Mouse (Mus musculus): Measurements from ENCODE around the gene Nebl. TPM values are rescaled to one million over a fixed set of nuclear protein-coding genes. Genes with fewer than 3 reads are reported as not detected.

The Nebl gene
- polyA plus RNA-seq (2015; fragmentation: Nextera tagmentation; extraction: Ambion mirVana): 7.8 and 8.7 TPM in 2 replicates

GRCm38 (mm10) chr2:17730957-17731830 is at the start of gene Nebl:
Gene Nebl (minus strand): TSS chr2:17731464.
- Histone ChIP-seq H3K4me1 (peaks cover 19% of the 10 kb centered on the region), H3K27me3 (peaks cover 17% of the 10 kb centered on the region; the same call in 1 of the 2 replicates), H3K4me3 (peak within 1 kb of the TSS; percentile 69), H3K36me3 (no peaks in the 10 kb centered on the region), H3K9ac (replicated peaks) (peak within 1 kb of the TSS; percentile 67), H3K27ac (replicated peaks) (peak within 1 kb of the TSS; percentile 60), H3K4me2 (replicated peaks) (peak within 1 kb of the TSS; percentile 97), H3K9me3 (no peaks in the 10 kb centered on the region)
- 1% methylated on average over 58 of the region's 59 CpGs for WGBS
- peak; percentile 93 for ATAC-seq (replicated peaks)

- H3K9me3 ChIP-seq: no peaks in the 10 kb centered on the region
- H3K4me2 ChIP-seq (replicated peaks): no peak overlapping the region
- ATAC-seq (replicated peaks): peak; percentile 64; the same call in 1 of the 2 replicates
- WGBS: 79% methylated on average over 4 of the region's 4 CpGs
- no peaks in the 10 kb centered on the region for H3K27me3 ChIP-seq
- H3K27ac ChIP-seq (replicated peaks): no peak overlapping the region
- H3K4me1 ChIP-seq: no peaks in the 10 kb centered on the region
- H3K9ac ChIP-seq (replicated peaks): no peak overlapping the region
- no peaks in the 10 kb centered on the region for H3K36me3 ChIP-seq
- H3K4me3 ChIP-seq: no peak overlapping the region
These were observed 39.1 kb upstream of the Nebl start for GRCm38 (mm10) chr2:17770246-17770825.

- no peak overlapping the region for H3K4me2 ChIP-seq (replicated peaks)
- ATAC-seq (replicated peaks): no peak
- no peaks in the 10 kb centered on the region for H3K27me3 ChIP-seq
- no peaks in the 10 kb centered on the region for H3K9me3 ChIP-seq
- H3K4me1 ChIP-seq: no peaks in the 10 kb centered on the region
- H3K9ac ChIP-seq (replicated peaks): no peak overlapping the region
- no peaks in the 10 kb centered on the region for H3K36me3 ChIP-seq
- H3K4me3 ChIP-seq: no peak overlapping the region
- WGBS: 80% methylated on average over 5 of the region's 5 CpGs
- no peak overlapping the region for H3K27ac ChIP-seq (replicated peaks)
These were observed 38.0 kb upstream of the Nebl start for GRCm38 (mm10) chr2:17769242-17769755.

- 53% methylated on average over 4 of the region's 4 CpGs for WGBS
- H3K9ac ChIP-seq (replicated peaks): no peak overlapping the region
- no peaks in the 10 kb centered on the region for H3K36me3 ChIP-seq
These were observed 25.0 kb upstream of the Nebl start for GRCm38 (mm10) chr2:17756271-17756670.

DNA sequence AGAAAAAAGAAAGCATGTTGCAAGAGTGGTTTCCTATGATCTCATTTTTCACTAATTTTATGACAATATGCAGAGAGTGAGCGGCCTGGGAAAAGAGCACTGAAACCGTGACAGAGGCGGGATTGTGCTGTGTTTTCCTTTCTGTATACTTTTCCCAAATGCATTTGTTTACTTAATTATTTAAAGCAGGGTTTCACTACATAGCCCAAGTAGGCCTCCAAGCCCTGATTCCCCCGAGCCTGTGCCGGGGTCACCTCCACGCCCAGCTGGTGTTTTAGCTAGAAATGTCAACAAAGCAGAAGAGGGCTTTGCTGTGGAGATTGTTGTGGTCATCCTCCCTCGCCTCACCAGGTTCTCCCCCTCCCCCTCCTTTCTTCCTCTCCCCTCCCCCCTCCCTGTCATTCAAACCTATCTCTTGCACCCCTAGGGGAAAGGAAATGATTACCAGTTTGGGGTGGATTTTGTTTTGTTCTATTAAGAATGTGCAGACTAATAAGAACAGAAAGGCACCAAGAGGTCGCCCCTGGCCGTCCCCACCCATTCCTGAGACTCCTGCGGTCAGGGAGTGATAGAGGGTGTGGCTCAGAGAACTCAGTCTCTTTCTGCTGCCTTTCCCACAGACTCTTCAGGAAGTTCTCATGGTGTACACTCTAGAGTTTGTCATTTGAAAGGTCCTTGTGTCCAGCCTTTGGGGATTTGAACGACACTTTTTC is 10.9 kb upstream of the Nebl start:
- H3K9ac ChIP-seq (replicated peaks): no peak overlapping the region
- H3K27ac ChIP-seq (replicated peaks): no peak overlapping the region
- no peaks in the 10 kb centered on the region for H3K9me3 ChIP-seq
- 6% methylated on average over 11 of the region's 11 CpGs for WGBS
- peak overlapping the region; percentile 32 for H3K4me3 ChIP-seq
- H3K27me3 ChIP-seq: no peaks in the 10 kb centered on the region
- H3K4me2 ChIP-seq (replicated peaks): peak overlapping the region; percentile 49
- H3K4me1 ChIP-seq: peaks cover 14% of the 10 kb centered on the region
- peak; percentile 49 for ATAC-seq (replicated peaks)
- no peaks in the 10 kb centered on the region for H3K36me3 ChIP-seq

More at GRCm38 (mm10) chr2:17756271-17756670, 25.0 kb upstream of the Nebl start:
- Histone ChIP-seq H3K27ac (replicated peaks) (no peak overlapping the region), H3K4me3 (no peak overlapping the region), H3K4me1 (no peaks in the 10 kb centered on the region), H3K9me3 (no peaks in the 10 kb centered on the region), H3K27me3 (no peaks in the 10 kb centered on the region), H3K4me2 (replicated peaks) (no peak overlapping the region)
- no peak for ATAC-seq (replicated peaks)

- H3K4me1 ChIP-seq: peaks cover 14% of the 10 kb centered on the region
- peak overlapping the region; percentile 32 for H3K4me3 ChIP-seq
- peak overlapping the region; percentile 49 for H3K4me2 ChIP-seq (replicated peaks)
- no peaks in the 10 kb centered on the region for H3K27me3 ChIP-seq
- no peak overlapping the region for H3K27ac ChIP-seq (replicated peaks)
- WGBS: under 1% methylated on average over 16 of the region's 16 CpGs
- no peaks in the 10 kb centered on the region for H3K36me3 ChIP-seq
- H3K9me3 ChIP-seq: no peaks in the 10 kb centered on the region
- no peak overlapping the region for H3K9ac ChIP-seq (replicated peaks)
- ATAC-seq (replicated peaks): peak; percentile 89
These were observed 10.3 kb upstream of the Nebl start for GRCm38 (mm10) chr2:17741555-17741954.

DNA sequence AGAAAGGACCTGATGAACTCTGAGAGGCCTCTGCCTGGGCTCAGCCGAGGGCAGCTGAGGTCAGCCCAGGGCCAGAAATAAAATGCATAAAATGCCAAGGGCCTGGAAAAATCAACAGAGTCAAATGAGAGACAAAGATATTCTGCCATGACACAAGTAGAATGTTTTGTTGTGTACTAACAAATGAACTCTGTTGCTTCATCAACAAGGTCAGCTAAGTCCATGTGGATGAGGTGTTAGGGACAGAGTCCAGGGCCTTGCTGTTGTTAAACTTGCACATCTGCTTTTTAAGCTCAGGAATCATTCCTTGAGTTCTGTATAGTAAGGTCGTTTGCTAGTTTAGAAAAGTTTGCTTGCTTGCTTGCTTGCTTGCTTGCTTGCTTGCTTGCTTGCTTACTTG is 9.2 kb upstream of the Nebl start:
- Histone ChIP-seq H3K9ac (replicated peaks) (no peak overlapping the region), H3K27me3 (no peaks in the 10 kb centered on the region), H3K4me3 (no peak overlapping the region), H3K4me2 (replicated peaks) (no peak overlapping the region), H3K27ac (replicated peaks) (no peak overlapping the region), H3K36me3 (no peaks in the 10 kb centered on the region), H3K4me1 (peaks cover 14% of the 10 kb centered on the region), H3K9me3 (no peaks in the 10 kb centered on the region)
- 55% methylated on average over 2 of the region's 2 CpGs for WGBS
- ATAC-seq (replicated peaks): no peak

DNA sequence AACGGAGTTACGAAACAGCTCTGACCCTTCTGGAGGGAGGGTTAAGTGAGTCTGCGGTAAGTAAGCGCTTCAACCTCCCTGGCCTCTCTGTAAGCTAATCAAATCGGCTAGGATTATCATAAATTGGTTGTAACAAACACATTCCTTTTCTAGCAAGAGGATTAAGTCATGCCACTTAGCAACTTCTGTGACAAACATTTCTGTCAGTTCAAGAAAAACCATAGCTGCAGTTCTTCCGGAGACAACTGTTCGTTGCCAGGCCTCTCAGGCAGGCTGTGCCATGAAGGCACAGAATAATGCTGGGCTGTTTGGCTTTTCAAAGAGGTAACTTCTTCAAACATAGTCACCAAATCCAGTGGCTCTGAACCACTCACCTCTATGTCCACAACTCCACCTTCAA is 946 bp upstream of the Nebl start:
- Histone ChIP-seq H3K9me3 (no peaks in the 10 kb centered on the region), H3K4me3 (no peak overlapping the region), H3K4me2 (replicated peaks) (no peak overlapping the region), H3K9ac (replicated peaks) (no peak overlapping the region), H3K27ac (replicated peaks) (no peak overlapping the region), H3K4me1 (peaks cover 19% of the 10 kb centered on the region), H3K27me3 (peaks cover 17% of the 10 kb centered on the region; the same call in 1 of the 2 replicates), H3K36me3 (no peaks in the 10 kb centered on the region)
- no peak for ATAC-seq (replicated peaks)
- WGBS: 32% methylated on average over 7 of the region's 7 CpGs

DNA sequence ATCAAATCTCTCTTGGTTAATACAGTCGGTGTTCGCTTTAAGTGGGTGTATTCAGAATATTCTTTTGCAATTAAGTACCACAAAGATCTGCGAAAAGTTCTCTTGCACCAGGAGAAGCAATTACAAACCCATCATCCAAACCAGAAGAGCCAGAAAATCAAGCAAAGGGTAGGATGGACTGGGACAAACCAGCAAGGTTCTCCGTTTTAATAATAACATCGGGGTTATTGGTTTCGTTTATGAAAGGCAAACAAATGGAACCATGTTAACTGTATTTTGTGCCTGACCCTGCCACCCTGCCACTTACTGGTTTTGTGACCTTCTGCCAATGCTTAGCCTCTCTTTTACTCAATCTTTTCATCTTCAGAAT is 552 bp upstream of the Nebl start:
- Histone ChIP-seq H3K27ac (replicated peaks) (no peak overlapping the region), H3K9ac (replicated peaks) (no peak overlapping the region), H3K27me3 (peaks cover 17% of the 10 kb centered on the region; the same call in 1 of the 2 replicates), H3K4me1 (peaks cover 19% of the 10 kb centered on the region), H3K9me3 (no peaks in the 10 kb centered on the region), H3K4me2 (replicated peaks) (peak overlapping the region; percentile 97), H3K4me3 (peak overlapping the region; percentile 69), H3K36me3 (no peaks in the 10 kb centered on the region)
- WGBS: 16% methylated on average over 6 of the region's 6 CpGs
- no peak for ATAC-seq (replicated peaks)

- under 1% methylated on average over 20 of the region's 20 CpGs for WGBS
- H3K4me2 ChIP-seq (replicated peaks): peak overlapping the region; percentile 97
- no peaks in the 10 kb centered on the region for H3K36me3 ChIP-seq
- H3K9ac ChIP-seq (replicated peaks): peak overlapping the region; percentile 67
- peaks cover 17% of the 10 kb centered on the region; the same call in 1 of the 2 replicates for H3K27me3 ChIP-seq
- peak overlapping the region; percentile 69 for H3K4me3 ChIP-seq
- H3K4me1 ChIP-seq: peaks cover 19% of the 10 kb centered on the region
- no peaks in the 10 kb centered on the region for H3K9me3 ChIP-seq
- peak overlapping the region; percentile 60 for H3K27ac ChIP-seq (replicated peaks)
- ATAC-seq (replicated peaks): no peak
These were observed 662 bp downstream of the Nebl start for GRCm38 (mm10) chr2:17730648-17730956.

DNA sequence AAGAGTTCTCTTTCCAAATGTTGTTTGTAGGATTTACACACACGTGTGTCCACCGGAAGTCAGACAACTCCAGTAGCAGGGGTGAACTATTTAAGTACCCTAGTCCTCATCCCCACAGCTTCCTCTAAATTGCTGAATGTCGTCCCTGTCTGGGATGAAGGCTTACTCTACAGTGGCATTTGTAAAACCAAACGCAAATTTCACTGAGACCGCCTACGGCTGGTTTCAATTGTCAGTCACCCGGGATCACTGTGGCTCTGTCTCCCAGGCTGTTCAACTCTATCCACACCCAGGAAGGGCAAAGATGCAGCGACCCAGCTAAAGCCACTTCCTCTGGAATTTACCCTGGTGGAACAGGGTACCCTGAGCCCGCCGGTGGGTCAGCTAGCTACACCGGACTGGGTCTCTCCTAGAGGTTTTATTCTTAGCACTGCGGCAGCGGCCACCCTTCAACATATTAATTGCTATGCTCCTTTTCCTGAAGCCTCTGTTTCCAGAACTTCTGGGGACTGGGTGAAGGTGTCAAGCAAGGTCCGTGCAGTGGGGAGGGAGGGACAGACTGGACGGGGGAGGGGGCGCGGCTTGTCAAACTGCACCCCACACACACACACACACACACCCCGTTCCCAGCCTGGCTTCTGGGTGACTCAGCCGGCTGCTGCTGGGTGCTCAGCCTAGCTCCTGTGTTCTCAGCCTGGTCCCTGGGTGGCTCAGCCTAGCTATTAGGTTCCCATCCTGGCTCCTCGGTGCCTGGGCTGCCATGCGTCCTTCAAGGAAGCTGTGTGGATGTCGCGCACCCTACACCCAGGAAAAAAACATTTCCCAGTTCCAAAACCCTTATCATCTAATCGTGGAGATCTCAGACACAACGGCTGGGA is 1.3 kb downstream of the Nebl start:
- Histone ChIP-seq H3K4me3 (peak overlapping the region; percentile 69), H3K9me3 (no peaks in the 10 kb centered on the region), H3K36me3 (no peaks in the 10 kb centered on the region), H3K9ac (replicated peaks) (peak overlapping the region; percentile 67), H3K27ac (replicated peaks) (0 out of 2 replicates have a peak overlapping the region, but pooled peaks have one; percentile 60), H3K4me2 (replicated peaks) (peak overlapping the region; percentile 97), H3K27me3 (peaks cover 17% of the 10 kb centered on the region; the same call in 1 of the 2 replicates), H3K4me1 (peaks cover 20% of the 10 kb centered on the region)
- peak; percentile 61 for ATAC-seq (replicated peaks)
- WGBS: 6% methylated on average over 25 of the region's 25 CpGs

Measured in forebrain, embryonic 15.5 days (tissue).